Mouse (Mus musculus) lung, postnatal 0 days (tissue): ENCODE measurements around the gene Myo18b. TPM values are rescaled to one million over a fixed set of nuclear protein-coding genes. Genes with fewer than 3 reads are reported as not detected.

Experiments
- ATAC-seq: fragments of 200-750 bp; cut with Nextera tagmentation; 2 replicates; pipeline ENCODE4 v1.8.0; 2017; ENCODE audit warnings: moderate library complexity
- DNase-seq: peaks from one replicate; pipeline ENCODE4 v3.0.0-alpha.2; 2016; ENCODE audit warnings: low spot score
- H3K27ac ChIP-seq: fragments of 300-500 bp; sonication (generic); 2 replicates; pipeline ENCODE4 v1.5.1; 2014; ENCODE audit warnings: antibody characterized with exemption, mild to moderate bottlenecking, low read length, mixed read lengths
- H3K27me3 ChIP-seq: fragments of 300-500 bp; sonication (generic); replicated peaks from 2 replicates; pipeline ENCODE4 v1.6.1; 2014; ENCODE audit warnings: low read length, mixed read lengths; ENCODE audit not compliant: insufficient read depth
- H3K36me3 ChIP-seq: fragments of 300-500 bp; sonication (generic); 2 replicates; pipeline ENCODE4 v1.6.1; 2014; ENCODE audit warnings: low read length, mixed read lengths; ENCODE audit not compliant: insufficient read depth
- H3K4me1 ChIP-seq: fragments of 300-500 bp; sonication (generic); 2 replicates; pipeline ENCODE4 v1.6.1; 2014; ENCODE audit warnings: antibody characterized with exemption, low read depth, low read length, mixed read lengths; ENCODE audit not compliant: insufficient read depth
- H3K4me2 ChIP-seq: fragments of 300-500 bp; sonication (generic); replicated peaks from 2 replicates; pipeline ENCODE4 v1.6.1; 2014; ENCODE audit warnings: low read depth, mild to moderate bottlenecking, low read length, moderate library complexity, mixed read lengths
- H3K4me3 ChIP-seq: fragments of 300-500 bp; sonication (generic); 2 replicates; pipeline ENCODE4 v1.5.1; 2014; ENCODE audit warnings: low read depth, low read length
- H3K9ac ChIP-seq: fragments of 300-500 bp; sonication (generic); replicated peaks from 2 replicates; pipeline ENCODE4 v1.6.1; 2014; ENCODE audit warnings: low read depth, mild to moderate bottlenecking
- H3K9me3 ChIP-seq: fragments of 300-500 bp; sonication (generic); 2 replicates; pipeline ENCODE4 v1.6.1; 2016; ENCODE audit warnings: low read length, mixed read lengths
- CTCF ChIP-seq: IDR thresholded peaks from 2 replicates; pipeline ENCODE4 v1.5.1; 2016; ENCODE audit warnings: antibody characterized with exemption, mild to moderate bottlenecking
- EP300 ChIP-seq: IDR thresholded peaks from 2 replicates; pipeline ENCODE4 v1.6.1; 2016; ENCODE audit warnings: antibody characterized with exemption, mild to moderate bottlenecking, control low read depth
- WGBS: fragments of 180-500 bp; shearing (Covaris S2); extraction: QIAGEN DNeasy Blood & Tissue Kit; methylation state at CpG from one replicate; pipeline ENCODE4 v1.1.7; 2014; 5-methylcytosine and 5-hydroxymethylcytosine counted together
- polyA plus RNA-seq: library from polyadenylated mRNA; unstranded; fragments of >200 nt; fragmentation: Nextera tagmentation; extraction: Ambion mirVana; gene quantifications from 2 replicates; pipeline ENCODE4 v1.2.1, GENCODE M21; 2015

Gene Myo18b
- polyA plus RNA-seq, 1 experiment from 2014 or later, result 0.13 TPM

DNA sequence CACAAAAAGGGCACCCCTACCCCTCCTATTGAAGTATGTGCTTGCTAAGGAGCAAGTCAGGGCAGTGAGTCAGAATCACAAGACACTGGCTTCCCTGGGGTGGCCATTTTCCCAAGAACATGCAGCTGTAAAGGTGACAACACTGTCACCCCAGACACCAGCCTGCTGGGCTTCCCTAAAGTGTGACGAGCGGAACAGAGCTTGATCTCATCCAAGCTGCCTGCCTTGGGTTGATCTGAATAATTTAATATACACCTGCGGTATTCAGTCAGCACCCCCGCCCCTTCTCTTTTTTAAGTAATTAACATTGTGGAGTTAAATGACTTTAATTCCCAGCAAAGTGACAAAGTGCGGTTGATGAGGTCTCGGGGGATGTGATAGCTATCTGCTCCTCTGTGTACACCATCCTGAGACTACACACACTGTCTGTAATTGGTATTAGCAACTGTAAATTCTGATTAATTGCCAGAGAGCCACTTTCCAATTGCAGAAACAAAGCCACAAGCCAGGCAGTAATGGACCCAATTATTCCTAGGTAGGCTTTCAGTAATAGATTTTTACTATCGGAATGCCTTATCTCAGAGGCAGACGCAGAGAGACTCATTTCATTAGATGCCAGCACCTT is 148.7 kb downstream of the Myo18b start:
- no peaks in the 10 kb centered on the region for H3K4me1 ChIP-seq
- whole genome bisulfite sequencing, result 53% methylated on average over 8 of the region's 8 CpGs
- H3K27ac ChIP-seq, result no peak overlapping the region
- H3K36me3 ChIP-seq, result no peaks in the 10 kb centered on the region
- no peak overlapping the region for H3K9ac ChIP-seq
- no peaks in the 10 kb centered on the region for H3K27me3 ChIP-seq
- no peaks in the 10 kb centered on the region for H3K9me3 ChIP-seq
- ATAC-seq (no peak), DNase-seq (no peak)
- no peak overlapping the region for H3K4me3 ChIP-seq
- no peak for TF ChIP-seq EP300
- no peak for TF ChIP-seq CTCF
- H3K4me2 ChIP-seq, result no peak overlapping the region

DNA sequence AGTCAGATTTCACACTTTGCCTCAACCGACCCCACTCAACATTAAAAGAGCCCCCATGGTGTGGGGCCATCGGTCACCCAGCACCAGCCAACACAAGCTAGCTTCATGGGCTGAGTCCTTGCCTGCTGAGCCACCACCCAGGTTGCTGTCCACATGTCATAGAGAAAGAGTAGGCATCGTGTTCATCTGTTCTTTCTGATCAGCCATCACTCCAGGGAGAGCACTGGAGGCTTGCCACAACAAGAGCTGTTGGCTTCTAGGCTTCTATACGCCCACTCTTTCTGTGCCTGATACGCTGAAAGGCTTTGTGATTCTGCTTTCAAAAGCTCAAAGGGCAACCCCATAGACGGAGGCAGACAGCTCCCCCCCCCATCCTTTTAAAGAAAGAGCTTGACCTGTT is 151.0 kb downstream of the Myo18b start:
- Histone ChIP-seq H3K4me2 (no peak overlapping the region), H3K27me3 (no peaks in the 10 kb centered on the region), H3K36me3 (no peaks in the 10 kb centered on the region), H3K4me3 (no peak overlapping the region), H3K4me1 (no peaks in the 10 kb centered on the region), H3K27ac (no peak overlapping the region), H3K9me3 (no peaks in the 10 kb centered on the region), H3K9ac (no peak overlapping the region)
- DNase-seq (no peak), ATAC-seq (no peak)
- 76% methylated on average over 6 of the region's 6 CpGs for WGBS
- TF ChIP-seq EP300 (no peak), CTCF (no peak)

DNA sequence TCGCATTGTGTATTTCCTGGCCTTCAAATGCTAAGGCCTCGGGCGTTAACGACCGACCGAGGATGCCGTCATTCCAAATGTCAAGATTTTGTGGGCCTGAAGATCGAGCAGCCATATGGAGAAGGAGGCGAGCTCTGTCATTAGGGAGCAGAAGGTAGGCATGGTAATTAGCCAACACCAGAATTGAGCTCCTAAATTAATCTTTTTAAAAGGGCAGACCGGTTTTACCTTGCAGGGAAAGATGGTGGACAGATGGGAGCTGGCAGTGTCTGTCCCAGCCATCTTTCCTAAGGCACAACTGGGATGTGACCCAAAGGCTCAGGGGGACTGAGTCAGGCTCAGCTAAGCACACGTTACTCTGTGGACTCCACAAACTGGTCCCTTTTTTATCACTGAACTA is 151.6 kb downstream of the Myo18b start:
- Histone ChIP-seq H3K27ac (no peak overlapping the region), H3K4me1 (no peaks in the 10 kb centered on the region), H3K27me3 (no peaks in the 10 kb centered on the region), H3K9ac (no peak overlapping the region), H3K36me3 (no peaks in the 10 kb centered on the region), H3K4me2 (no peak overlapping the region), H3K9me3 (no peaks in the 10 kb centered on the region), H3K4me3 (no peak overlapping the region)
- no peak for DNase-seq
- 89% methylated on average over 11 of the region's 11 CpGs for WGBS
- TF ChIP-seq CTCF, result no peak
- TF ChIP-seq EP300, result no peak
- no peak for ATAC-seq

DNA sequence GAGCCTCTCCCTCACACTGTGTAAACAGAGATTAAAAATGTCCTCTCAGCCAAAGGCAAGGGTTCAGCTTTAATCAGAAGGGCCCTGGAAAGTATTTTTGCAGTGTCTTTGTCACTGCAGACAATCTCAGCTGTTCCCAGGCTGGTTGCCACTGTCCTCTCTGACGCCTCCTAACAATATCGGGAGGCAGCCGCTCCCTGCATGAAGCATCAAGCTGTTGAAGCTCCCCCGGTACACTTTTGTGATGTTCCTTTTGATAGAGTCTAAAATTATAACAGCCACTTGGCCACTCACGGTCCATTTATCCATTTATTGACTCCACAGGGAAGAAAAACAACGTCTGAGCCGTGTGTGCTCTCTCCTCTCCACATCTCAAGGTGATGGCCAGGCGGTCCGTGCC is 153.0 kb downstream of the Myo18b start:
- Histone ChIP-seq H3K9ac (no peak overlapping the region), H3K27ac (no peak overlapping the region), H3K9me3 (no peaks in the 10 kb centered on the region), H3K36me3 (no peaks in the 10 kb centered on the region), H3K4me1 (no peaks in the 10 kb centered on the region), H3K4me2 (no peak overlapping the region), H3K4me3 (no peak overlapping the region), H3K27me3 (no peaks in the 10 kb centered on the region)
- WGBS, result 57% methylated on average over 9 of the region's 9 CpGs
- no peak for ATAC-seq
- TF ChIP-seq EP300 (no peak), CTCF (no peak)
- DNase-seq, result no peak

DNA sequence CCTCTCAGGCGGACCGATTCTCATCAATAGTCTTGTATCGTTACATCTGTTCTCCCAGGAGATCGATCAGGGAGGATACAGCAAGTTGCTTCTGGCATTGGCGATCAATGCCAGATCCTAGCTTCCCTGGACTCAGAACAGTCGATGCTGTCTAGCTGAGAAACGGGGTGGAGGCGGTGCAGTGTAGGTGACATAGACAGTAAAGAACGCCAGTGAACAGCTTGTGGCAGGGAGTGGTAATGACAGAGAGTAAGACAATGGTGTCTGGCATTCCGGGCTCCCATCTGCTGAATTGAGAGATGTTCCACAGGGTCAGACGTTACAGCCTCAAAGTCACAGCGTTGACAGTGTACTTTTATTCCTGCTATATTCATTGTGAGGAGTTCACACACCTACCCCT is 155.5 kb downstream of the Myo18b start:
- no peak overlapping the region for H3K27ac ChIP-seq
- H3K9ac ChIP-seq, result no peak overlapping the region
- no peaks in the 10 kb centered on the region for H3K27me3 ChIP-seq
- no peaks in the 10 kb centered on the region for H3K36me3 ChIP-seq
- no peak for ATAC-seq
- no peaks in the 10 kb centered on the region for H3K9me3 ChIP-seq
- H3K4me2 ChIP-seq, result no peak overlapping the region
- no peak for TF ChIP-seq EP300
- no peak for TF ChIP-seq CTCF
- H3K4me1 ChIP-seq, result no peaks in the 10 kb centered on the region
- WGBS, result 75% methylated on average over 12 of the region's 12 CpGs
- no peak for DNase-seq
- H3K4me3 ChIP-seq, result no peak overlapping the region

DNA sequence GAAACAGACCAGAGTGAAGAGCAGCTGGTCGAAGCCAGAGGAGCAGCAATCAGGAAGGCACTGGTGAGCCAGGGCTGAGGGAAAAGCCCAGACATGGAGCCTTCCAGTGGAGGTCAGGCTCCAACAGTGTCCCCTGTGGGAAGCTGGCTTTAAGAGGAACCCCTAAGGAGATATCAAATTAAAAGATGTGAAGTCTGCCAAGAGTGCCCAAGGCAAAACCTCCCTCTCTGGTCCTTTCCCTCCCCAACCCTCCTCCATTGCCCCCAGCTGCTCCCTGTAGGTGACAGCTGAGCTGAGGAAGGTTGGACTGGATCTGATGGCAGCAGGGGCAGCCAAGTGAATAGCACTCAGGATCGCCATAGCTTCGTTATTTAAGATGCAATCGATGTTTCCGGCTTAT is 161.1 kb downstream of the Myo18b start:
- ATAC-seq, result no peak
- Histone ChIP-seq H3K36me3 (no peaks in the 10 kb centered on the region), H3K4me1 (no peaks in the 10 kb centered on the region), H3K9ac (no peak overlapping the region), H3K27ac (no peak overlapping the region), H3K9me3 (no peaks in the 10 kb centered on the region), H3K4me2 (no peak overlapping the region), H3K27me3 (no peaks in the 10 kb centered on the region), H3K4me3 (no peak overlapping the region)
- DNase-seq, result no peak
- TF ChIP-seq CTCF (no peak), EP300 (no peak)
- WGBS, result 70% methylated on average over 5 of the region's 5 CpGs

DNA sequence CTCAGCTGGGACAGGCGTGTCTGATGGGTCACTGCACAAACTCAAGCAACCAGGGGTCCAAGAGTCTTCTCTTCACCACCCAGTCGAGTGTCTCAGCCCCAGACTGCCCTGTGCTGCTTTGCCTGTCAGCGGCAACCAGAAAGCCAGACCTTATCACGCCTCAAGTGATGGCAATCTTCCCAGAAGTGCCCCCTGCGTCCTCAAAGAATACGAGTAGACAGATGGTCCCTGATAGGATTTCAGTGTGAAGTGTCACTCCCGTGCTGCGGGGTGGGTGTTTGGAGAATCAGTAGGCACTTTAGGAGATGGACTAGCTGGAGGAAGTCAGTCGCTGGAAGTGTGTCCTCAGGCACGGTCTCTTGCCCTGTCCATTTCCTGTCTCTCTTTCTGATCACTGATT is 165.6 kb downstream of the Myo18b start:
- Histone ChIP-seq H3K27me3 (no peaks in the 10 kb centered on the region), H3K9me3 (no peaks in the 10 kb centered on the region), H3K36me3 (no peaks in the 10 kb centered on the region), H3K9ac (no peak overlapping the region), H3K4me3 (no peak overlapping the region), H3K27ac (no peak overlapping the region), H3K4me2 (no peak overlapping the region), H3K4me1 (no peaks in the 10 kb centered on the region)
- TF ChIP-seq EP300, result no peak
- TF ChIP-seq CTCF, result no peak
- 15% methylated on average over 10 of the region's 10 CpGs for WGBS
- ATAC-seq (no peak), DNase-seq (no peak)
